ENCODE assay signal across 8 mouse cellular contexts in genomic region chr4:150248009-150248408, GRCm38 (mm10). TPM values are rescaled to one million over a fixed set of nuclear protein-coding genes. Genes with fewer than 3 reads are reported as not detected.
DNase-seq lines count a peak whose midpoint lies in the region; ATAC-seq and TF ChIP-seq lines count a peak whose summit lies in the region.

No protein-coding gene starts in this region.

- DNase-seq in kidney, adult 11 months, result peak; percentile 62
- DNase-seq in hindbrain, postnatal 0 days (ENCODE audit: low spot score), result peak; percentile 90
- peak; percentile 77 for DNase-seq in left cerebral cortex, postnatal 4 days
- DNase-seq in spleen, adult 2 months (ENCODE audit: low read depth in 1 of 2, low spot score in 2 of 2), result peak in 1 of 2 experiments; percentile 52

- no peaks in the 10 kb centered on the region for H3K9me3 ChIP-seq in kidney, embryonic 16.5 days (ENCODE audit: low read length)
- no peaks in the 10 kb centered on the region for H3K9me3 ChIP-seq in forebrain, embryonic 12.5 days
- H3K9me3 ChIP-seq in hindbrain, postnatal 0 days (ENCODE audit: low read length), result no peaks in the 10 kb centered on the region
- no peaks in the 10 kb centered on the region for H3K9me3 ChIP-seq in midbrain, embryonic 12.5 days

- no peaks in the 10 kb centered on the region for H3K27me3 ChIP-seq in kidney, embryonic 16.5 days (ENCODE audit: insufficient read depth, low read length)
- H3K27me3 ChIP-seq in forebrain, embryonic 12.5 days, result no peaks in the 10 kb centered on the region
- H3K27me3 ChIP-seq in hindbrain, postnatal 0 days (ENCODE audit: insufficient read depth, low read length), result no peaks in the 10 kb centered on the region
- no peaks in the 10 kb centered on the region for H3K27me3 ChIP-seq in midbrain, embryonic 12.5 days
- H3K27me3 ChIP-seq in spleen, adult 2 months (ENCODE audit: control insufficient read depth, insufficient read depth, low read length), result no peaks in the 10 kb centered on the region

- H3K9ac ChIP-seq in kidney, embryonic 16.5 days (replicated peaks; ENCODE audit: low read length), result no peak overlapping the region
- H3K9ac ChIP-seq in forebrain, embryonic 12.5 days, result no peak overlapping the region
- H3K9ac ChIP-seq in hindbrain, postnatal 0 days (replicated peaks; ENCODE audit: low read length), result no peak overlapping the region
- no peak overlapping the region for H3K9ac ChIP-seq in midbrain, embryonic 12.5 days (replicated peaks)

- peaks cover 6% of the 10 kb centered on the region; the same call in 1 of the 2 replicates for H3K4me1 ChIP-seq in kidney, embryonic 16.5 days (ENCODE audit: insufficient read depth, low read length)
- H3K4me1 ChIP-seq in bone marrow macrophage, adult 2 months (ENCODE audit: control insufficient read depth, insufficient read depth, low read length), result peaks cover 4% of the 10 kb centered on the region
- H3K4me1 ChIP-seq in forebrain, embryonic 12.5 days, result peaks cover 18% of the 10 kb centered on the region
- H3K4me1 ChIP-seq in hindbrain, postnatal 0 days (ENCODE audit: insufficient read depth, low read length), result peaks cover 14% of the 10 kb centered on the region
- peaks cover 17% of the 10 kb centered on the region for H3K4me1 ChIP-seq in midbrain, embryonic 12.5 days
- H3K4me1 ChIP-seq in spleen, adult 2 months (ENCODE audit: control insufficient read depth, insufficient read depth, insufficient read length), result 0 out of 2 replicates have a peak, but pooled peaks cover under 1% of the 10 kb centered on the region

- intact Hi-C loops in left cerebral cortex, postnatal 4 days (cut with DNase I), result no loop called here

- H3K4me3 ChIP-seq in kidney, embryonic 16.5 days (ENCODE audit: low read length), result no peak overlapping the region
- no peak overlapping the region for H3K4me3 ChIP-seq in bone marrow macrophage, adult 2 months (ENCODE audit: insufficient read depth, low read length)
- H3K4me3 ChIP-seq in forebrain, embryonic 12.5 days (replicated peaks), result no peak overlapping the region
- H3K4me3 ChIP-seq in hindbrain, postnatal 0 days (ENCODE audit: low read length), result no peak overlapping the region
- no peak overlapping the region for H3K4me3 ChIP-seq in midbrain, embryonic 12.5 days
- no peak overlapping the region for H3K4me3 ChIP-seq in spleen, adult 2 months (ENCODE audit: extremely low read depth, insufficient read depth, insufficient read length)

- no peak overlapping the region for H3K4me2 ChIP-seq in kidney, embryonic 16.5 days (replicated peaks; ENCODE audit: low read depth, low read length)
- H3K4me2 ChIP-seq in forebrain, embryonic 12.5 days, result no peak overlapping the region
- H3K4me2 ChIP-seq in hindbrain, postnatal 0 days (ENCODE audit: low read depth, low read length), result no peak overlapping the region
- H3K4me2 ChIP-seq in midbrain, embryonic 12.5 days (replicated peaks), result no peak overlapping the region

- H3K27ac ChIP-seq in kidney, embryonic 16.5 days (ENCODE audit: low read length), result no peak overlapping the region
- no peak overlapping the region for H3K27ac ChIP-seq in bone marrow macrophage, adult 2 months (ENCODE audit: insufficient read depth, low read depth, low read length)
- no peak overlapping the region for H3K27ac ChIP-seq in forebrain, embryonic 12.5 days
- H3K27ac ChIP-seq in hindbrain, postnatal 0 days, result no peak overlapping the region
- no peak overlapping the region for H3K27ac ChIP-seq in midbrain, embryonic 12.5 days (replicated peaks)
- no peak overlapping the region for H3K27ac ChIP-seq in spleen, adult 2 months (ENCODE audit: insufficient read depth, low read length)

- WGBS in kidney, embryonic 16.5 days, result 58% methylated on average over 5 of the region's 5 CpGs
- 66% methylated on average over 5 of the region's 5 CpGs for WGBS in forebrain, embryonic 12.5 days
- 56% methylated on average over 5 of the region's 5 CpGs for WGBS in hindbrain, postnatal 0 days
- WGBS in midbrain, embryonic 12.5 days, result 64% methylated on average over 5 of the region's 5 CpGs
- 66% methylated on average over 5 of the region's 5 CpGs for WGBS in spleen, adult 2 months

- TF ChIP-seq CTCF in bone marrow macrophage, adult 2 months (IDR thresholded peaks at IDR 0.05; ENCODE audit: low read depth, low read length), result peak; percentile 55
- peak; percentile 99 for TF ChIP-seq CTCF in hindbrain, postnatal 0 days (IDR thresholded peaks at IDR 0.05; ENCODE audit: low read depth)
- TF ChIP-seq CTCF in spleen, adult 2 months (IDR thresholded peaks at IDR 0.05; ENCODE audit: extremely low read depth, insufficient read depth, insufficient read length, insufficient replicate concordance), result peak; percentile 85; the same call in 1 of the 2 replicates

- no peak; the same call in 1 of the 2 replicates for ATAC-seq in kidney, embryonic 16.5 days (ENCODE audit: low FRiP score, low TSS enrichment)
- peak; percentile 55 for ATAC-seq in forebrain, embryonic 12.5 days (ENCODE audit: low FRiP score)
- ATAC-seq in hindbrain, postnatal 0 days, result peak; percentile 75
- peak; percentile 62 for ATAC-seq in midbrain, embryonic 12.5 days (ENCODE audit: low FRiP score, low read depth)

- H3K36me3 ChIP-seq in kidney, embryonic 16.5 days (ENCODE audit: insufficient read depth, low read length), result peaks cover 75% of the 10 kb centered on the region
- peaks cover 69% of the 10 kb centered on the region for H3K36me3 ChIP-seq in forebrain, embryonic 12.5 days (replicated peaks)
- peaks cover 46% of the 10 kb centered on the region for H3K36me3 ChIP-seq in hindbrain, postnatal 0 days (ENCODE audit: insufficient read depth, low read length)
- peaks cover 72% of the 10 kb centered on the region for H3K36me3 ChIP-seq in midbrain, embryonic 12.5 days
- H3K36me3 ChIP-seq in spleen, adult 2 months (ENCODE audit: control insufficient read depth, insufficient read depth, low read length), result peaks cover 50% of the 10 kb centered on the region

- TF ChIP-seq POLR2A in bone marrow macrophage, adult 2 months (IDR thresholded peaks at IDR 0.05; ENCODE audit: borderline replicate concordance, low read depth, low read length), result no peak
- no peak for TF ChIP-seq POLR2A in spleen, adult 2 months (IDR thresholded peaks at IDR 0.05; ENCODE audit: low read depth, low read length)

RNA-seq across cellular contexts. Expression of gene Eno1, which starts 11.5 kb away (rescaled TPM):
- polyA plus RNA-seq in kidney, embryonic 16.5 days (2015; fragmentation: Nextera tagmentation; extraction: Ambion mirVana), result 1,990 and 2,045 TPM in 2 replicates
- polyA plus RNA-seq in bone marrow macrophage, adult 2 months (2012; ENCODE audit: insufficient read depth, insufficient read length, missing spikeins), result 331 and 370 TPM in 2 replicates
- 1,282 and 1,334 TPM in 2 replicates for polyA plus RNA-seq in forebrain, embryonic 12.5 days (2016; fragmentation: Nextera tagmentation; extraction: Ambion mirVana)
- 538 and 549 TPM in 2 replicates for total RNA-seq in hindbrain, postnatal 0 days (2014; rRNA removed)
- 1,243 and 1,257 TPM in 2 replicates for polyA plus RNA-seq in hindbrain, postnatal 0 days (2015; fragmentation: Nextera tagmentation; extraction: Ambion mirVana)
- total RNA-seq in left cerebral cortex, postnatal 4 days (2021), result 100 to 1,000 TPM; 204 to 220 TPM
- 1,057 and 1,083 TPM in 2 replicates for polyA plus RNA-seq in midbrain, embryonic 12.5 days (2016; fragmentation: Nextera tagmentation; extraction: Ambion mirVana)
- 120 and 224 TPM in 2 replicates for polyA plus RNA-seq in spleen, adult 2 months (2012; rRNA removed)

RNA-seq across cellular contexts. Expression of gene Rere, which starts 33.4 kb away (rescaled TPM):
- 30.7 and 40.6 TPM in 2 replicates for polyA plus RNA-seq in kidney, embryonic 16.5 days (2015; fragmentation: Nextera tagmentation; extraction: Ambion mirVana)
- 77.7 and 90.2 TPM in 2 replicates for polyA plus RNA-seq in bone marrow macrophage, adult 2 months (2012; ENCODE audit: insufficient read depth, insufficient read length, missing spikeins)
- 41.5 and 44.4 TPM in 2 replicates for polyA plus RNA-seq in forebrain, embryonic 12.5 days (2016; fragmentation: Nextera tagmentation; extraction: Ambion mirVana)
- 31.2 and 32.9 TPM in 2 replicates for total RNA-seq in hindbrain, postnatal 0 days (2014; rRNA removed)
- 25.0 and 25.9 TPM in 2 replicates for polyA plus RNA-seq in hindbrain, postnatal 0 days (2015; fragmentation: Nextera tagmentation; extraction: Ambion mirVana)
- total RNA-seq in left cerebral cortex, postnatal 4 days (2021), result 100 to 1,000 TPM in 1 of 2 experiments, 10 to 100 TPM in 1; 98.6 to 106 TPM
- 50.7 and 59.1 TPM in 2 replicates for polyA plus RNA-seq in midbrain, embryonic 12.5 days (2016; fragmentation: Nextera tagmentation; extraction: Ambion mirVana)
- 66.2 and 70.3 TPM in 2 replicates for polyA plus RNA-seq in spleen, adult 2 months (2012; rRNA removed)

RNA-seq across cellular contexts. Expression of gene Car6, which starts 46.9 kb away (rescaled TPM):
- polyA plus RNA-seq in kidney, embryonic 16.5 days (2015; fragmentation: Nextera tagmentation; extraction: Ambion mirVana), result 0.29 TPM in 1 of 2 replicates, not detected in the other
- not detected in 2 replicates for polyA plus RNA-seq in bone marrow macrophage, adult 2 months (2012; ENCODE audit: insufficient read depth, insufficient read length, missing spikeins)
- not detected in 2 replicates for polyA plus RNA-seq in forebrain, embryonic 12.5 days (2016; fragmentation: Nextera tagmentation; extraction: Ambion mirVana)
- not detected in 2 replicates for total RNA-seq in hindbrain, postnatal 0 days (2014; rRNA removed)
- not detected in 2 replicates for polyA plus RNA-seq in hindbrain, postnatal 0 days (2015; fragmentation: Nextera tagmentation; extraction: Ambion mirVana)
- not detected for total RNA-seq in left cerebral cortex, postnatal 4 days (2021)
- not detected in 2 replicates for polyA plus RNA-seq in midbrain, embryonic 12.5 days (2016; fragmentation: Nextera tagmentation; extraction: Ambion mirVana)
- polyA plus RNA-seq in spleen, adult 2 months (2012; rRNA removed), result not detected in 2 replicates
